Mouse (Mus musculus): ENCODE results near the gene Spata16. TPM values are rescaled to one million over a fixed set of nuclear protein-coding genes. Genes with fewer than 3 reads are reported as not detected.

The Spata16 gene
- total and polyA plus RNA-seq, 3 experiments: not detected

- H3K4me3 ChIP-seq (replicated peaks in 1 of 3; ENCODE audit: low read depth in 2 of 3, low read length in 2 of 3, poor library complexity in 1 of 3): no peak overlapping the region
- dilution Hi-C loops (cut with MboI; ENCODE audit: extremely low pct_ligation_motif_present, extremely low pct_unique_long_range_greater_than_20kb, low sequenced_read_pairs) (no loop called here), in situ Hi-C loops (cut with MboI; ENCODE audit: low pct_ligation_motif_present, low pct_unique_long_range_greater_than_20kb, low sequenced_read_pairs) (no loop called here)
Observed at GRCm38 (mm10) chr3:27027957-27028356, 390.5 kb downstream of the Spata16 start.

GRCm38 (mm10) chr3:27028526-27028925 is 391.1 kb downstream of the Spata16 start:
- Histone ChIP-seq H3K27me3 (replicated peaks) (no peaks in the 10 kb centered on the region), H3K27ac (ENCODE audit: insufficient read depth, low read depth) (no peak overlapping the region), H3K79me2 (replicated peaks; ENCODE audit: control insufficient read depth, extremely low read depth, insufficient read depth, poor library complexity, severe bottlenecking) (no peaks in the 10 kb centered on the region), H3K9ac (ENCODE audit: insufficient read depth, low read depth) (no peak overlapping the region), H3K4me1 (ENCODE audit: control insufficient read depth in 1 of 2, insufficient read depth in 2 of 2) (no peaks in the 10 kb centered on the region), H3K4me3 (replicated peaks in 1 of 3; ENCODE audit: low read depth in 2 of 3, low read length in 2 of 3, poor library complexity in 1 of 3) (no peak overlapping the region), H3K4me2 (ENCODE audit: insufficient read depth, low read depth, poor library complexity, severe bottlenecking) (no peak overlapping the region), H3K36me3 (replicated peaks in 1 of 2; ENCODE audit: control insufficient read depth in 1 of 2, insufficient read depth in 1 of 2, low read length in 1 of 2) (no peaks in the 10 kb centered on the region), H3K9me3 (replicated peaks; ENCODE audit: low read length) (peaks cover 6% of the 10 kb centered on the region)
- DNase-seq (ENCODE audit: extremely low read depth): no peak
- in situ Hi-C loops (cut with MboI; ENCODE audit: low pct_ligation_motif_present, low pct_unique_long_range_greater_than_20kb, low sequenced_read_pairs): no loop called here
- TF ChIP-seq NRF1 (IDR thresholded peaks at IDR 0.05; ENCODE audit: low read depth, low read length) (no peak), MYC (IDR thresholded peaks at IDR 0.05; ENCODE audit: low read depth, low read length) (no peak), MXI1 (IDR thresholded peaks at IDR 0.05; ENCODE audit: low read depth, low read length) (no peak), POLR2A (IDR thresholded peaks at IDR 0.05; ENCODE audit: low read depth, low read length) (no peak)
- dilution Hi-C loops (cut with MboI; ENCODE audit: extremely low pct_ligation_motif_present, extremely low pct_unique_long_range_greater_than_20kb, low sequenced_read_pairs): no loop called here

More at GRCm38 (mm10) chr3:27027957-27028356, 390.5 kb downstream of the Spata16 start:
- Histone ChIP-seq H3K27ac (ENCODE audit: insufficient read depth, low read depth) (no peak overlapping the region), H3K27me3 (replicated peaks) (no peaks in the 10 kb centered on the region), H3K36me3 (replicated peaks in 1 of 2; ENCODE audit: control insufficient read depth in 1 of 2, insufficient read depth in 1 of 2, low read length in 1 of 2) (no peaks in the 10 kb centered on the region), H3K79me2 (replicated peaks; ENCODE audit: control insufficient read depth, extremely low read depth, insufficient read depth, poor library complexity, severe bottlenecking) (no peaks in the 10 kb centered on the region), H3K4me1 (ENCODE audit: control insufficient read depth in 1 of 2, insufficient read depth in 2 of 2) (no peaks in the 10 kb centered on the region), H3K9ac (ENCODE audit: insufficient read depth, low read depth) (no peak overlapping the region), H3K9me3 (replicated peaks; ENCODE audit: low read length) (peaks cover 6% of the 10 kb centered on the region), H3K4me2 (ENCODE audit: insufficient read depth, low read depth, poor library complexity, severe bottlenecking) (no peak overlapping the region)
- no peak for DNase-seq (ENCODE audit: extremely low read depth)
- no peak for TF ChIP-seq ELF1 (IDR thresholded peaks at IDR 0.05; ENCODE audit: low read depth, low read length)
- TF ChIP-seq JUND (conservative IDR thresholded peaks at IDR 0.05; ENCODE audit: low read depth, low read length): no peak
- no peak for TF ChIP-seq EP300 (IDR thresholded peaks at IDR 0.05; ENCODE audit: low read length)
- TF ChIP-seq POLR2A (IDR thresholded peaks at IDR 0.05; ENCODE audit: low read depth, low read length): no peak

GRCm38 (mm10) chr3:27030067-27030857 is 392.8 kb downstream of the Spata16 start:
- peaks cover 2% of the 10 kb centered on the region for H3K9me3 ChIP-seq (replicated peaks; ENCODE audit: low read length)
- H3K9ac ChIP-seq (ENCODE audit: insufficient read depth, low read depth): no peak overlapping the region
- H3K4me1 ChIP-seq (ENCODE audit: control insufficient read depth in 1 of 2, insufficient read depth in 2 of 2): no peaks in the 10 kb centered on the region
- H3K4me3 ChIP-seq (replicated peaks in 1 of 3; ENCODE audit: low read depth in 2 of 3, low read length in 2 of 3, poor library complexity in 1 of 3): no peak overlapping the region
- no peaks in the 10 kb centered on the region for H3K36me3 ChIP-seq (replicated peaks in 1 of 2; ENCODE audit: control insufficient read depth in 1 of 2, insufficient read depth in 1 of 2, low read length in 1 of 2)
- no peak overlapping the region for H3K4me2 ChIP-seq (ENCODE audit: insufficient read depth, low read depth, poor library complexity, severe bottlenecking)
- TF ChIP-seq CHD2 (IDR thresholded peaks at IDR 0.05; ENCODE audit: low read length): no peak
- no peak for TF ChIP-seq MYC (IDR thresholded peaks at IDR 0.05; ENCODE audit: low read depth, low read length)
- TF ChIP-seq JUND (conservative IDR thresholded peaks at IDR 0.05; ENCODE audit: low read depth, low read length): no peak
- no peak for TF ChIP-seq UBTF (IDR thresholded peaks at IDR 0.05; ENCODE audit: low read depth, low read length)
- no peak for TF ChIP-seq TBP (conservative IDR thresholded peaks at IDR 0.05; ENCODE audit: low read depth, low read length)
- TF ChIP-seq ZC3H11A (IDR thresholded peaks at IDR 0.05; ENCODE audit: low read depth, low read length): no peak
- TF ChIP-seq RAD21 (IDR thresholded peaks at IDR 0.05; ENCODE audit: low read depth, low read length): no peak
- TF ChIP-seq USF2 (conservative IDR thresholded peaks at IDR 0.05; ENCODE audit: low read depth, low read length): no peak
- TF ChIP-seq SMC3 (IDR thresholded peaks at IDR 0.05; ENCODE audit: low read depth, low read length): no peak
- TF ChIP-seq E2F4 (IDR thresholded peaks at IDR 0.05; ENCODE audit: insufficient replicate concordance, low read depth, low read length): no peak
- TF ChIP-seq MXI1 (IDR thresholded peaks at IDR 0.05; ENCODE audit: low read depth, low read length): no peak
- no peak for TF ChIP-seq BHLHE40 (IDR thresholded peaks at IDR 0.05; ENCODE audit: low read depth, low read length)
- no peak for TF ChIP-seq ETS1 (conservative IDR thresholded peaks at IDR 0.05; ENCODE audit: low read depth, low read length)
- no peak for TF ChIP-seq MAFK (IDR thresholded peaks at IDR 0.05; ENCODE audit: insufficient replicate concordance, low read length)
- no peak for TF ChIP-seq USF1 (IDR thresholded peaks at IDR 0.05; ENCODE audit: low read depth, low read length)
- no peak for TF ChIP-seq JUN (IDR thresholded peaks at IDR 0.05; ENCODE audit: insufficient read depth, low read depth, low read length)
- no peak for TF ChIP-seq CTCF (conservative IDR thresholded peaks at IDR 0.05 in 1 of 2, IDR thresholded peaks at IDR 0.05 in 1 of 2; ENCODE audit: low read depth in 2 of 2, low read length in 2 of 2)
- TF ChIP-seq ZMIZ1 (IDR thresholded peaks at IDR 0.05; ENCODE audit: low read depth, low read length): no peak
- no peak for TF ChIP-seq EP300 (IDR thresholded peaks at IDR 0.05; ENCODE audit: low read length)
- dilution Hi-C loops (cut with MboI; ENCODE audit: extremely low pct_ligation_motif_present, extremely low pct_unique_long_range_greater_than_20kb, low sequenced_read_pairs): no loop called here
- no peaks in the 10 kb centered on the region for H3K27me3 ChIP-seq (replicated peaks)
- DNase-seq (ENCODE audit: extremely low read depth): no peak
- H3K27ac ChIP-seq (ENCODE audit: insufficient read depth, low read depth): no peak overlapping the region
- H3K79me2 ChIP-seq (replicated peaks; ENCODE audit: control insufficient read depth, extremely low read depth, insufficient read depth, poor library complexity, severe bottlenecking): no peaks in the 10 kb centered on the region
- in situ Hi-C loops (cut with MboI; ENCODE audit: low pct_ligation_motif_present, low pct_unique_long_range_greater_than_20kb, low sequenced_read_pairs): no loop called here

Measured in CH12.LX (cell line).